Mouse (Mus musculus): Measurements from ENCODE around the gene C1rl. TPM values are rescaled to one million over a fixed set of nuclear protein-coding genes. Genes with fewer than 3 reads are reported as not detected.

Gene C1rl
- 1 to 10 TPM in 1 of 2 experiments, under 1 TPM in 1; 0.64 to 1.2 TPM for total RNA-seq (2021)
- long read RNA-seq, experiment 1, partial matches to known transcripts, result 0 of 1 reads
- long read RNA-seq, experiment 1, other reads (novel, unspliced or antisense), result 0 of 1 reads
- long read RNA-seq, experiment 2, partial matches to known transcripts, result 0 of 3 reads
- long read RNA-seq, experiment 2, other reads (novel, unspliced or antisense), result 1 of 3 reads

DNA sequence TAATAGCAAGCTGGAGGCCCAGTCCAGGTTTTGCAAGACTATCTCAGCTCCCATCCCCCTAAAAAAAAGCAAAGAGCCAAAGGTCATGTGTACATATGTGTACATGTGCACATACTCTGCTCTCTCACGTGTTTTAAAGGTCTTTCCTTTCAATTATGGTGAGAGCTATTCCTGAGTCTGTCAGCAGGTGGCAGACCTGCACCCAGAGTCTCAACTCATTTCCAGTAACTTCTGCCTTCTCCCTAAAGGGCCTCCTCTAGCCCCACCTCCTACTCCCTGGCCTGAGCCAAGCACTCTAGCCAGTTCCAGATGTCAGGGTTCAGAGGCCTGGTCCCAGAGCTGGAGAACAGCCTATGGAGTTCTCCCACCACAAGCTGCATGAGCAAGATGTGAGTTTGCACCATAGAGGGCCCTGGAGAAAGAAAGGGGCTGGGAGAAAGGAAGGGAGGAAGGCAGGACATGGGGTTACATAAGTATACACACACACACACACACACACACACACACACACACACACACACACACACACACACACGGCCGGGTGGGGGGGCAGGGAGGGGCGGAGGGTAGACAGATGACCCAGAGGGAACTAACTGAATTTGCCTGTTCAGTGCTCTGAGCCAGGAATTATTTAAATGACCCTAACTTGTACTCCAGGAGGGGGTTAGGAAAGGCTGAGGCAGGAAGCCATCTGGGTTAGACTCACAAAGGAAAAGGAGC is at the start of gene C1rl:
C1rl (plus strand) TSS at position 272 of the 720 bp plus-strand sequence.
- intact Hi-C loops (cut with DNase I; ENCODE audit: low total_unique reads), result no loop called here
- peak; percentile 83 for DNase-seq

DNA sequence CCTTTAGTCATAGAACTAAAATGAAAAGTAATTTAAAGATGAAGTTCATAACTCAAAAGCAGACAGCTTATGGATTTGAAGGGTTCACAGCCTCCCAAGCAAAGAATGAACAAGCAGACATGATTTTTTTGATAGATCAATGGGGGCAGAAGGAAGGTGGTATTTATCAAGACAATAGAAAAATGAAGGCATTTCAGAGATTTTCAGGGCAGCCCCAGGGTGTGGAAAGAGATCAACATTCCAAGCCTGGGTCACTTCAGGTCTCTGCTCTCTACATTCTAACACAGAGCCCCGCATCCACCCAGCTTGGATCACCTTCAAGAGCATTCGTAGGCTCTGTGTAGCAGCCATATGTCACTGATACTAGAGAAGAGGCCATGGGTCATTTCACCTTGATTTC is 49.6 kb upstream of the C1rl start:
- DNase-seq, result no peak
- intact Hi-C loops (cut with DNase I; ENCODE audit: low total_unique reads), result no loop called here

DNA sequence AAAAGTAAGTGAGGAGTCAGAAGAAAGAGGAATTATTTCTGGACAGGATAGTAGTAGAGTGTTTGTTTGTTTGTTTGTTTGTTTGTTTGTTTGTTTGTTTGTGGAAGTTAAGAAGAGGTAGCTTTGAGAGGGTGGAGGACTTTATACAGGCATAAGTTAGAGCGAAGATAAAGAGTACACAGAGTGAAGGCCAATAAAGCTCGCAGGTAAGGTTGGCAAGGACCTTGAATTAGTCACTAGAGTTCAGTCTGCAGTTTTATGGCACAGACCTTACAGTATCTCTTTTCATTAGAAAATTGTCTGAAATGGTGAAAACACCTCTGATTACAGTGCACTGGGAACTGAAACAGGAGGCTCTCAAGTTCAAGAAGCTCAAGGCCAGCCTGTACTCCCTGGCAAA is 46.9 kb upstream of the C1rl start:
- intact Hi-C loops (cut with DNase I; ENCODE audit: low total_unique reads), result no loop called here
- DNase-seq, result no peak

DNA sequence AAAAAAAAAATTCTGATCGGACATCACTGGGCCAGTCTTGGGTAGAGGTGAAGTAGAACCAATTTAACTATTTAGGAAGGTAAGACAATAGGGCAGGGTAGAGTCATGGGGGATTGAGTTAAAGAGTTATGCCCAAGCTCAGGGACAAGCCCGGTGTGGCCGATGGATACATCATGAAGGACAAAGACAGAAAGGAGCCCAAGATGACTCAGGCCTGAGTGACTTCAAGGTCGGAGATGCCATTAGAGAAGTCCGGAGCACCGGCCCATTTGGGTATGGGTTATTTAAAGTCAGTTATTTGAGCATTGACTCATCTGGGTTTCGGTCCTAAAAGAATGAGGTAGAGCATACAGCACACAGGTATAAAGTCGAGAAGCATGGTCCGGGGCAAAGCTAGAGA is 46.5 kb upstream of the C1rl start:
- DNase-seq, result no peak
- intact Hi-C loops (cut with DNase I; ENCODE audit: low total_unique reads), result no loop called here

DNA sequence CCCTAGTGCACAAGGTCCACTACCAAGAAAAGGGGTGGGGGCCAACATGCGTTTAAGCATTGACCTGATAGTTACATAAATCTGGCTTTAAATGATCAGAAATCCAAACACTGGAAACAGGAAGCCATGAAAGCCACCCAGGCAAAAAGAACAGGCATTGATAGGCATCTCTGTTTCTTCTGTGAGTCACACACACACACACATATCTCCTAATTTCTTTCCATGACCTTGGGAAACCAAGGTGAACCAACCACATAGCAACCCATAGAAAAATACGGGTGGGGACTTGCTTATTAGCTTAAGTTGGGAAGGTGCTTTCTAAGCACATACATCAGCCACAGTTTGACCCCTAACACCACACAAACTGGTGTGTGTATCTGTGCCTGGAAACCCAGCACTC is 45.6 kb upstream of the C1rl start:
- intact Hi-C loops (cut with DNase I; ENCODE audit: low total_unique reads), result no loop called here
- DNase-seq, result no peak

DNA sequence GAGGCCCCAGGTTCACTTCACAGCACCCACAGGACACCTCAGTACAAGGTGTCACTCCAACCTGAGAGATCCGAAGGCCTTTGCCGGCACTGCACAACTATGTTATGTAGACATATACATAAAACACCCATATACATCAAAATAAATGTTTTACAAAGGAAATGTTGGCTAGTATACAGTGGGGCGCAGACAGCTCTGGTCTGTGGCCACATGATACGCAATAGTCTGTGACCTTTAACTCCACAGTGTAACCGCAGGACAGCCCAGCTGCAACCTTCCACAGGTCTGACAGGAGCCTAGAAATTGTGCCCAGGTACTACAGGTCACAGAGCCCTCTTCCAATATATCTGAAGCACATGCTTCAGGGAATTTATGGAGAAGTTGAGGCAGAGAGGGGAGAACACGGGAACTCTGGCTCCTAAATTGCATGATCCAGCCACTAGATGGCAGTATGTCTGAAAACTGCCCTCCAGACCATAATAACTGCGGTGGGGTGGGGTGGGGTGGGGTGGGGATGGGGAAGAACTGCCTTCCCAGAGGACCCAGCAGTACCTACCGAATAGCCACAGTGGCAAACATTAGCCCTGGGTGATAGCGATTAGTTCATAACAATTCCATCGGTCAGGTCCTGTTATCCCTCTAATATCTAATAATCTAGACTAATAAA is 44.6 kb upstream of the C1rl start:
- no peak for DNase-seq
- intact Hi-C loops (cut with DNase I; ENCODE audit: low total_unique reads), result no loop called here

DNA sequence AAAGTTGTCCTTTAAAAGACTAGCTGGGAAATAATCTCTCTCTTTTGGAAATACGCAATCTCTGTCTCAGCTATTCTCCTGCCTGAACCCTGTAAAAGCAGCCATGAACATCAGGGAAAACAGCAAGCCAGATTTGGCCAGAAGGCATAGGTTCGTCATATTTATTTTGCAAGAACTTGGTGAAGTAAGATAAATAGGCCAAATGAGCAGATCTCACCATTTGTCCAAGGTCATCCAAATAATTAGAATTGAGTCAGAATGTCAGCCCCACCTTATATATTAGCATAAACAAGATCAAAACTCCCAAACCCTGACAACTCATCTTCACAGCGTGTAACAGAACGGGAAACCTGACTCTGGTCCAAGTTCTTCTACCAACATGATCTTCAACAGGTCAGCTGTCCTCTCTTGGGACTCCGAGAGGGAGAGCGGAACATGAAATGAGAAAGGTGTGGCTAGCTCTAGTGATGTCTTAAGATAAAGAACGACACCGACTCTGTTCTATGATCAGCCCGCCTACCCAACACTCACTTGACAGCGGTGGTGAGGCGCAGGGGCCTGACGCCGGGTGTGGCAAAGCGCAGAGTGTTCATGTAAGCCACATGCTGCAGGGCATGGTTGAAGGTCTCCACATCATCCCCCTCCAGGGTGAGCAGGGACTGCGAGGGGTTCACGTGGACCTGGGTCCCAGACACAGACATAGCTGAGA is 43.8 kb upstream of the C1rl start:
- intact Hi-C loops (cut with DNase I; ENCODE audit: low total_unique reads), result no loop called here
- DNase-seq, result no peak

DNA sequence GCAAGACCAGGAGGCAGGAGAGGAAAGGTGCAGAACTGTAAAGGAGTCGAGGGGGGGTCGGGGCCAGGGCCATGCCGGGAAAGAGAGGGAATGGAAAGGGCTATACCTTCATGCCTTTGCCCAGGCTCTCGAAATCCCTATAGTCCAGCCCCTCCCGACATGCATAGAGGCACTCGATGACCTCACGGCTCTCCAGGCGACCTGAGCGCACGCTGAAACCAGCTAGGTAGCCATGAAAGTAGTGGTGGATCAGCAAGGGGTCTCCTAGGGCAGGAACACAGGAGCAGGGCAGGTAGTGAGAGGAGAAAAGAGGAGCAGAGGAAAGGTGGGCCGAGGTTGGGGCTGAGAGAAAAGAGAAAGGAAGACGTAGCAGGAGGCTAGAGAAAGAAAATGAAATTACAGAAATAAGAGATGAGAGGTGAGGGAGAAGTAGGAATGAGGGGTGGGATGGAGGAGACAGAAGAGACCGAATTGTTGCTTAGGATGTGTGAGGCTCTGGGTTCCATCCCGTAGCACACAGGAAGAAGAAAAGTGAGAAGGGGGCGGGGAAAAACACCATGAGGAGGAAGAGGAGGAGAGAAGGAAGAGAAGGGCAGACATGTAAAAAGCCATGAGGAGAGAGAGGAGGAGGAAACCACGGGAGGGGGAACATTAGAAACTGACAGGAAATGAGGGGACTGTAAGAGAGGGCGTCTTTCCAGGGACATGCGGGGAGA is 43.1 kb upstream of the C1rl start:
- intact Hi-C loops (cut with DNase I; ENCODE audit: low total_unique reads), result no loop called here
- DNase-seq, result no peak

DNA sequence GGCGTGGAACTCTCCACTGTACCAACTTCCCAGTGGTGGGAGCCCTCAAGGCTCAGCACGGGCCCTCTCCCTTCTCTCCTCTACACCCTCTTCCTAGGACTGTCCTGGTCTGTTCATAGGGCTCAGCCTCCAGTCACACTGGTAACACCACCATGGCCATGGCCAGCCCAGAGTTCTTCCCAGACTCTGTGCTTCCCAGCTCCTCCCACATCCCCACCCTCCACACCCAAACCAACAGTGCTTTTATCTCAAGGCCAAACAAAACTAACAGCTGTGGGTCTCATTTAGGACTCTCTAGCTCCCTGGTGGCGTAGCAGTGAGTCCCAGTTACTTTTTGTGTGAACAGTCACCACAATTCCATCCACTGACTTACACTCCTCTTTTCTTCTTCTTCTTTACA is 40.9 kb upstream of the C1rl start:
- no peak for DNase-seq
- intact Hi-C loops (cut with DNase I; ENCODE audit: low total_unique reads), result no loop called here

DNA sequence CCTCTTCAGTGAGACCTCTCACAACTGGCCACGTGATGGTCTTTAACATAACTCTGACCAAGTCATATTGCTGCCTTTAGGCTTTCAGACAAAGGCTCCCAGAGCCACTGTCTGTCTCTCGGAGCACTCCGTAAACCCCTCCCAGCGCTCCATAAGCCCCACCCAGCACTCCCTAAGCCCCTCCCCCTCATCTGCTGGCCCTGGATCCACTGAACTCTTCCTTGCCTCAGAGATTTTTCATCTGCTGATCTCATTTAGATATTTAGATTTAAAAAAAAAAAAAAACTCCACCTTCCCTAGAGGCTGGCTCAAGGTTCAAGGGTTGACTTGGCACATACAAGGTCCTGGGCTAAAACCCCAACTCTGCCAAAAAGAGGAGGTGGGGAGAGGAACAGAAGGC is 39.2 kb upstream of the C1rl start:
- no peak for DNase-seq
- intact Hi-C loops (cut with DNase I; ENCODE audit: low total_unique reads), result no loop called here

DNA sequence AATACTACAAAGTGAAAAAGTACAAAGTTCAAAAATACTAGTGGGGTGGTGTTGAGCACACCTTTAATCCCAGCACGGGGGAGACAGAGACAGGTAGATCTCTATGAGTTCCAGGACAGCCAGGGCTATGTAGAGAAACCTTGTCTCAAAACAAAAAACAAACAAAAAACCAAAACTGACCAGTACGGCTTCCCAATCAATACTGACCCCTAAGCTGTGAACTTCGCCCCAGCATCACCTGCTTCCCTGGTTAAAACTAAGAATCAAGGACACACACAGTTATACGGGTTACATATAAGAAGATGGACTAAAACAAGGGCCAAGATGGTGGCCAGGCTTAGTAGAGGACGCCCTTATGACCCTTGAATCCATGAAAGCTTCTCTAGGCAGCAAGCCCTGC is 36.7 kb upstream of the C1rl start:
- DNase-seq, result no peak
- intact Hi-C loops (cut with DNase I; ENCODE audit: low total_unique reads), result no loop called here

DNA sequence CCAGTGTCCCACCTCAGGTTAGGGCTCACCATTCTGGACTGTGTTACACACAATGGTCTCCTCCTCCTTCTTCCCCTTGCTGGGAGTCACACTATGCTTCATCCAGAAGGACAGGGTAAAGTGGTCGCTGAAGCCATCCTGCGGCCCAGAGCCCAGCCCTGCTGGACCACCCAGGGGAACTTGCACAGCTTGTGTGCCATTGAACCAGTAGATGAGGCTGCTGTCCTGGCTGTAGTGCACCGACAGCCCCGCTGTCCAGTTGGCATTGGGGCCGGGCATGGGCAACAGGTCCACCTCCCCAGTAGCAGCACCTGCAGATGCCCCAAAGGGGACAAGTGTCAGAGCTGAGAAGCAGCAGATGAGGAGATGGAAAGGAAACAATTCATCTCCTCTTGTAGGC is 35.1 kb upstream of the C1rl start:
- DNase-seq, result no peak
- intact Hi-C loops (cut with DNase I; ENCODE audit: low total_unique reads), result no loop called here

DNA sequence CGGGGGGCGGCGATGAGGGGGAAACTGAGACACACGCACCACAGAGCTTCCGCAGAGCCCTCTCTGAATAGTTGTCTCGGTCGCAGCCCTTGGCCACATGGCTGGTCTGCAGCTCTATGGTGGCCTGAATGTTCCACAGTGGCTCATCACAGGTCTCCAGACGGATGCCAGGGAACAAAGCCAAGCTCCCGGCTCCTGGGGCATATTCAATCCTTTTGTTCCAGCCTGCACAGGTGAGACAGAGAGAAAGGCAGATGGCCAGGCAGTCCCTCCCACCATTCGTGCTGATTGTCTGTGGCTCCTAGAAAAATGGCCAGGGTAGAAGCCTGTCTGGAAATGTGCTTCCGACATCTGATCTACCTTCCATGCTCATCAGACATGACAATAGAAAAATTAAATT is 34.4 kb upstream of the C1rl start:
- no peak for DNase-seq
- intact Hi-C loops (cut with DNase I; ENCODE audit: low total_unique reads), result no loop called here

DNA sequence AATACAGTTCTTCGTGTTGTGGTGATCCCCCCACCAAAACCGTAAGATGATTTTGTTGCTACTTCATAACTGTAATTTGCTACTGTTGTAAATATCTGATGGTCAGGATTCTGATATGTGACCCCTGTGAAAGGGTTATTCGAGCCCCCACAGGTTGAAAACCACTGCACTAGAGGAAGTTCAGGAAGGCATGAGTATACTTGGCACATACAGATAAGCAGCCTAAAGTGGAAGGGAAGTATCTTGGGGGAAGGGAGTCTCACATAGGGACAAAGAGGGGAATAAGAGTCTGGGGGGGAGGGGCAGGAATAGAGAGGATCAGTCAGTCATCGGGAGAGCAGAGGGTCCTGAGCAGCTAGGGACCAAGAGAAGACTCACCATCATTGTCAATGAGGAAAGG is 33.5 kb upstream of the C1rl start:
- intact Hi-C loops (cut with DNase I; ENCODE audit: low total_unique reads), result no loop called here
- DNase-seq, result no peak

DNA sequence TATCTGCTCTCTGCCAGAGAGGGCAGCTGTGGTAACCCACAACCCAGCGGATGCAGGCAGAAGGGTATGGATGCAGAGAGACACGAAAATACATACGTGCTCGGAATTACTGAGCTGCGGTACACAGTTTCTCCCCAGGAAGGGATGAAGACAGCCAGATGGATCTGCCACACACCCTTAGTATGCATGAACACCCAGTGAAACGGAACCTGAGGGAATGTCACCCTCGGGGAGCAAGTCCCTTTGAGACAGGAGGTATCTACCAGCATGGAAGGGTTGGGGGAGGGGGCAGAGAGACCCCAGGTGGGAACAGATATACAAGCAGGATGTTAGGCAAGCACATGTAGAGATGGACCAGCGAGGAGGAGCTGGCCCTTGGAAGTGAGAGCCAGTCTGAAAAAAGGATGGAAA is 29.0 kb upstream of the C1rl start:
- no peak for DNase-seq
- intact Hi-C loops (cut with DNase I; ENCODE audit: low total_unique reads), result no loop called here

DNA sequence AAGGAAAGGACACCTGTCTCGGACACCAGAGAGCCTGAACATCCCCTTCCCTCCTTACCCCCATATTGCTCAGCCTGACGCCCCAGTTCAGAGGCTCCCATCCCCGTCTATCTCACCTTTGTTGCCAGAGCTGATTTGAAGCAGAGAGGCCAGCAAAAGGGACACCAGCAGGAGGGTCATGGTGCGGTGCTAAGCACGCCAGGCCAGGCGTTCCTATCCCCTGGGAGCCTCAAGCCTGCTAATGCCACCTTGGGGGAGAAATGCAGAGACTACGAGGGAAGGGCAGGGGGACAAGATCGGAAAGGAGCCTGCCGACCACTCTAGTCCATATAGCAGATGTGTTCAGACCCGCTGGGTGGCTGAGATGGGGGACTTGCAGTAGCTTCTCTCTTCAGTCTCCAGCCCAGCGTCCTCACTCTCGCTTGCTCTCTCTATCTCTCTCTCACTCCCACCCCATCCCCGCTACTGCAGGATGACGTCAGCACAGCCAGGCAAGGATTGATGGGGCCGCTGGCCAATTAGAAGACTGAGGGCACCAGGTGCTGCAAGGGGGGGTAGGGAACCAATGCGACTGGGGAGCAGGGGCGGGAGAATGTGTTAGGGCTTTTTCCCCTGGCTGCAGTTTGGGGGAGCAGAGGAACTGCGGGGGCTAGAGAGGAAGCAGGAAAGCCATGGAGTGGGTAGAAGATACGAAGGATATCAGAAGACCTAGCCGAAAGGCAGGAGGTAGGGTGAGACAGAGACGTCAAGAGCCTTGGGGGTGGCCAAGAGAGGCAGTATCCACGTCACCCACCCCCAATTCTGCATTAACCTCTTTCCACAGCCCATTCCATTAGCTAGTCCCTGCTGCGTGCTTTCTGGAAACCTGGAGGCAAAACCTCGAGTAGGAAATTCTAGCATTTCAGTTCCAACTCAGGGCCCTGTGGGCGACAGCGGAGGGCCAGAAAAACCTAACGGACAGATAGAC is 28.3 kb upstream of the C1rl start, which contains the start of gene Clstn3:
Clstn3 (minus strand) TSS at position 490 of the 967 bp plus-strand sequence.
- intact Hi-C loops (cut with DNase I; ENCODE audit: low total_unique reads), result no loop called here
- DNase-seq, result peak; percentile 61

DNA sequence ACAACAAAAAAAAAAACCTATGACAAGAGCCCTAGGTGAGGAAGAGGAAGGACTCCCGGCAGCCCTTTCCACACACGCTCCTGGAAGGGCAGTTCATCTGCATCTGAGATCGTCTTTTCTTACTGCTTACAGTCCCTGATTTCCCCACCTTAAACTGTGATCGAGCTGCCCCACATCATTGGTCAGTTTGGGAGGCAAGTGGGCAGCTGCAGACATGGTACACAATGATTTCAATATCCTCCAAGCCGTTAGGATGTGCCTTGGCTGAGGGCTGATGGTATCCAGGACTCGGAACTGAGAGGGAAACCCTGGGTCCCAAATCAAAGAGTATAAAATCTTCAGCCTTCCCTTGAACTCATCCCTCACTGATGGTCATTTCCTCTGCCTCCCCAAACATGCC is 27.6 kb upstream of the C1rl start:
- intact Hi-C loops (cut with DNase I; ENCODE audit: low total_unique reads), result no loop called here
- DNase-seq, result no peak

DNA sequence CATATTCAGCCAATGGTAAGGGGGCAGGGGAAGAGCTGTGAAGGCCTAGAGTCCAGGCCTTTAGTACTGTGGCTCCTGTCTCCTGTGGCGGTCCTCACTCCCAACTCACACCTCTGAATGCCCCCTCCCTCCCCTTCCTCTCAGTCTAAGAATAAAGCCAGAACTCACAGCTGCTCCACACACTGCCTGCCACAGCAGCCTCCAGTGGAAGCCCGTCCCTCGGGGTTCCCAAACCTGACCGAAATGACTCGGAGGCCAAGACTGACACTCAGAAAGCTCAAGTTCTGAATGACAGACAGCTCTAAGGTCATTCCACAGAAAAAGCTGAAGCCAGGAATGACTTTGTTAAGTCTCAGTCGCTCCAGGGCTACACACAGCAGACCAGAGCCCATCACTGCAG is 27.2 kb upstream of the C1rl start:
- DNase-seq, result no peak
- intact Hi-C loops (cut with DNase I; ENCODE audit: low total_unique reads), result no loop called here

DNA sequence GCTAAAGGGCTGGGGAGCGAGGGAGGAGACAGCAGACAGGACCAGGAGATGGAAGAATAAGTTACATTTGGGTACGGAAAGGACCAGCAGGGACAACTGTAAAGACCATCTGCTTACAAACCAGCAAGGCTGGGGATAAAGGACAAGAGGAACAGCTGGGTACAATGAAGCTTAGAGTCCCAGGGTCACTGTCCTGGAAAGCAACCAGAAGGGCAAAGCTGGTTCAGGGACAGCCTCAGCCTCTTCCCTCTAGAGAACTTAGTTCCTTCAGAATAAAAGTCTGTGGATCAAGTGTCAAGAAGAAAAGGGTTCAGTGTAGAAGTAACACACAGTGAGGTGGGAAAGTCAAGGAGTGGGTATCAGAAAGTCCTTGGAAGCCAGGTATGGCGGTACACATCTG is 21.8 kb upstream of the C1rl start:
- intact Hi-C loops (cut with DNase I; ENCODE audit: low total_unique reads), result no loop called here

More for the DNA sequence above, 21.8 kb upstream of the C1rl start:
- no peak for DNase-seq
